Mouse (Mus musculus) gastrocnemius, adult 8-10 months (tissue): ENCODE results near the gene Gm28551. TPM values are rescaled to one million over a fixed set of nuclear protein-coding genes. Genes with fewer than 3 reads are reported as not detected.

Experiments used
- DNase-seq, 2 experiments: peaks; one replicate each; pipeline ENCODE4 v3.0.0; 2022; ENCODE audit warnings: low spot score in 2 of 2
- total RNA-seq, 4 experiments: library from RNA; stranded (reverse); gene quantifications; 2 replicates each; pipeline ENCODE4 v1.2.4; 2022

Gm28551 gene
- total RNA-seq, 4 experiments from 2014 or later, result 0.19 to 0.34 (median 0.21) TPM; not detected in 1

DNA sequence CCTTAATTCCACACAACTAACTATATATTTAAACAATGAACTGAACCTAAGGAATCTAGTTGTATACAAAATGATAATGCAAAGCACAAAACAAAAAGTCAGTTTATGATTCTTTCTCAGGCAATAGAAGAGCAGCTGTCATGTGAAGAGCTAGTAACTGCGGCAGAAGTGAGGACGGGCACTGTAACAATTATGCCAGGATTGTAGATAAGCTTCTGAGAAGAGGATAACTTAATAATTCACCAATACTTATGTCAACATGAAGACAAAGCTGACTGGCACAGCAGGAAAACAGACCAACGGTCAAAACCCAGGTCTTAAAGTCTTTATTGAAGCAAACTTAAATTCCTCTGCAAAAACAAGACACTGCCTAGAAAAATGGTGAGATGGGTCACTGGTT is 61.3 kb downstream of the Gm28551 start:
- no peak for DNase-seq

Other genes with a start within 250 kb of the Gm28551 start
- gene 1700019A02Rik, start 165.0 kb downstream of the Gm28551 start, total RNA-seq, result not detected
- 1 to 10 TPM; 5.5 to 6.6 (median 6.1) TPM for gene Pms1, start 55.6 kb downstream of the Gm28551 start, total RNA-seq
- gene Ormdl1, start 55.6 kb downstream of the Gm28551 start, total RNA-seq, result 1 to 10 TPM; 7.3 to 7.8 (median 7.4) TPM
- under 1 TPM in 1 of 4 experiments, not detected in 3; 0.94 TPM for gene Gm28778, start 55.6 kb downstream of the Gm28551 start, total RNA-seq
- gene Osgepl1, start 39.0 kb downstream of the Gm28551 start, total RNA-seq, result 10 to 100 TPM; 21.2 to 26.6 (median 25.3) TPM
- gene Asdurf, start within 50 bp of the Gm28551 start, total RNA-seq, result 1 to 10 TPM in 3 of 4 experiments, not detected in 1; 6.8 to 9.6 (median 7.3) TPM
- gene Asnsd1, start 85 bp upstream of the Gm28551 start, total RNA-seq, result 10 to 100 TPM; 63.5 to 69.8 (median 66.5) TPM